Mouse (Mus musculus): Measurements from ENCODE around the gene Dgkd.

DNA sequence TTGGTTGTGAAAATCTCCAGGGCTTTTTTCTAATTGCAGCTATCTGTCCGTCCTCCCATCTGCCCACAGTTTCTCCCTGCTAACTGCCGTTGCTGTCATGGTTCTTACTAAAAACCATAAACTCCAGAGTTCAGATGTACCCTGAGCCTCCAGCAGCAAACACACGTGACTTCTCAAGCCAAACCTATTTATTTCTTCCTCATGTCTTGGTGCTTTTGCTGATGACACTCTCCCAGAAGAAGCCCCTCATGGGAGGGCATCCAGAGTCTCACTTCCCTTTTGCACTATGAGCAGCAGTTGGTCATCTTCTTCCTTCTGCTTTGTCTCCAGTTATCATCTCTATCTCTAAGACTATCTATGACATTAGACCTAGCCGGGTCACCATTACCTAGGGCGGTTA is 3.8 kb upstream of the Dgkd start:
- no peak for TF ChIP-seq CTCF (IDR thresholded peaks at IDR 0.05; ENCODE audit: low read depth)
- TF ChIP-seq EP300 (IDR thresholded peaks at IDR 0.05; ENCODE audit: low read depth) = no peak

Data from liver, embryonic 14.5 days (tissue).